Mouse (Mus musculus) bone marrow, adult 2 months (tissue): Measurements from ENCODE around the gene Zfp605. TPM values are rescaled to one million over a fixed set of nuclear protein-coding genes. Genes with fewer than 3 reads are reported as not detected.
A peak's percentile ranks its signal among the peaks of the same experiment; 100 is the strongest.

Experiments
- H3K27ac ChIP-seq: fragments of 200-500 bp; 2 replicates; pipeline ENCODE4 v1.5.1; 2012; ENCODE audit warnings: low read depth, mild to moderate bottlenecking, control low read depth, inconsistent platforms, low read length; ENCODE audit not compliant: control insufficient read depth, poor library complexity, insufficient read depth
- H3K4me1 ChIP-seq: fragments of 200-500 bp; 2 replicates; pipeline ENCODE4 v1.6.1; 2011; ENCODE audit warnings: low read length; ENCODE audit not compliant: control insufficient read depth, insufficient read depth
- H3K4me3 ChIP-seq: fragments of 200-500 bp; replicated peaks from 2 replicates; pipeline ENCODE3; 2011; ENCODE audit warnings: mild to moderate bottlenecking, low read depth, low read length, control low read depth; ENCODE audit not compliant: control insufficient read depth
- CTCF ChIP-seq: fragments of 200-500 bp; IDR thresholded peaks from 2 replicates; pipeline ENCODE4 v1.5.1; 2011; ENCODE audit warnings: low read length, control low read depth; ENCODE audit not compliant: control insufficient read depth, insufficient read depth
- POLR2A ChIP-seq: fragments of 200-500 bp; IDR thresholded peaks from 2 replicates; pipeline ENCODE4 v1.6.1; 2011; ENCODE audit warnings: low read depth, mild to moderate bottlenecking, control low read depth, low read length, borderline replicate concordance; ENCODE audit not compliant: control insufficient read depth
- WGBS: fragments of 180-500 bp; shearing (Covaris S2); methylation state at CpG from one replicate; pipeline ENCODE4 v1.1.7; 2018; 5-methylcytosine and 5-hydroxymethylcytosine counted together
- polyA plus RNA-seq: library from polyadenylated mRNA; stranded (reverse); fragments of >200 nt; gene quantifications from 2 replicates; pipeline ENCODE4 v1.2.4, GENCODE M21; 2011; ENCODE audit warnings: low replicate concordance; ENCODE audit not compliant: missing spikeins, insufficient read depth, insufficient read length

Zfp605 gene
- polyA plus RNA-seq, 1 experiment, result 3.3 TPM

GRCm38 (mm10) chr5:110177021-110177420, 67.1 kb downstream of the Zfp605 start:
- Histone ChIP-seq H3K4me1 (no peaks in the 10 kb centered on the region; the same call in 1 of the 2 replicates), H3K27ac (peak overlapping the region; percentile 68), H3K4me3 (peak overlapping the region; percentile 90)
- WGBS, result 1% methylated on average over 19 of the region's 19 CpGs
- no peak for TF ChIP-seq CTCF
- no peak for TF ChIP-seq POLR2A

- TF ChIP-seq CTCF (no peak), POLR2A (no peak)
- no peak overlapping the region for H3K4me3 ChIP-seq
- H3K4me1 ChIP-seq, result no peaks in the 10 kb centered on the region; the same call in 1 of the 2 replicates
- no peak overlapping the region for H3K27ac ChIP-seq
- WGBS, result 61% methylated on average over 2 of the region's 2 CpGs
These were observed 68.7 kb downstream of the Zfp605 start for GRCm38 (mm10) chr5:110178628-110179027.

Other genes starting within 250 kb of the Zfp605 start
- gene Gm15446, start 186.7 kb upstream of the Zfp605 start, polyA plus RNA-seq, result 1.2 TPM in 2 replicates
- 6.3 and 11.5 TPM in 2 replicates for gene Zfp932, start 113.6 kb upstream of the Zfp605 start, polyA plus RNA-seq
- gene Gm17655, start 37.6 kb upstream of the Zfp605 start, polyA plus RNA-seq, result 0.54 TPM in 1 of 2 replicates, not detected in the other
- 0.45 TPM in 1 of 2 replicates, not detected in the other for gene Gm35315, start 15.7 kb upstream of the Zfp605 start, polyA plus RNA-seq
- not detected in 2 replicates for gene Plcxd1, start 10.1 kb upstream of the Zfp605 start, polyA plus RNA-seq
- gene Gtpbp6, start 1.9 kb upstream of the Zfp605 start, polyA plus RNA-seq, result 30.6 and 70.2 TPM in 2 replicates
- 26.9 and 42.5 TPM in 2 replicates for gene Chfr, start 25.8 kb downstream of the Zfp605 start, polyA plus RNA-seq
- gene Golga3, start 66.6 kb downstream of the Zfp605 start, polyA plus RNA-seq, result 4.9 and 11.2 TPM in 2 replicates
- 10.0 and 21.0 TPM in 2 replicates for gene Ankle2, start 120.9 kb downstream of the Zfp605 start, polyA plus RNA-seq
- 12.9 and 24.3 TPM in 2 replicates for gene Pgam5, start 159.8 kb downstream of the Zfp605 start, polyA plus RNA-seq
- gene Pxmp2, start 176.1 kb downstream of the Zfp605 start, polyA plus RNA-seq, result 7.9 and 33.1 TPM in 2 replicates
- 39.8 and 57.3 TPM in 2 replicates for gene Pole, start 176.2 kb downstream of the Zfp605 start, polyA plus RNA-seq
- gene P2rx2, start 233.1 kb downstream of the Zfp605 start, polyA plus RNA-seq, result 1.0 and 1.3 TPM in 2 replicates
- not detected in 2 replicates for gene Lrcol1, start 234.6 kb downstream of the Zfp605 start, polyA plus RNA-seq